Mouse (Mus musculus): ENCODE data around the gene Dmwd. TPM values are rescaled to one million over a fixed set of nuclear protein-coding genes. Genes with fewer than 3 reads are reported as not detected.

Dmwd gene
- polyA plus RNA-seq (2016; fragmentation: Nextera tagmentation; extraction: Ambion mirVana): 20.0 and 21.4 TPM in 2 replicates

- peaks cover 23% of the 10 kb centered on the region for H3K4me1 ChIP-seq
- peak within 1 kb of the TSS; percentile 100 for H3K4me3 ChIP-seq
- H3K27ac ChIP-seq: peak within 1 kb of the TSS; percentile 93
- no peaks in the 10 kb centered on the region for H3K27me3 ChIP-seq (ENCODE audit: low read depth, poor library complexity, severe bottlenecking)
- DNase-seq (ENCODE audit: low spot score): peak; percentile 99
- H3K9me3 ChIP-seq (replicated peaks): no peaks in the 10 kb centered on the region
- peaks cover 35% of the 10 kb centered on the region for H3K36me3 ChIP-seq
- 2% methylated on average over 90 of the region's 91 CpGs for WGBS
Observed at GRCm38 (mm10) chr7:19075723-19076585, at the start of gene Dmwd. Dmwd (plus strand) TSS chr7:19076227.

- H3K27ac ChIP-seq: no peak overlapping the region
- H3K27me3 ChIP-seq (ENCODE audit: low read depth, poor library complexity, severe bottlenecking): peaks cover 9% of the 10 kb centered on the region
- no peak overlapping the region for H3K4me3 ChIP-seq
- no peaks in the 10 kb centered on the region for H3K9me3 ChIP-seq (replicated peaks)
- H3K36me3 ChIP-seq: peaks cover 52% of the 10 kb centered on the region
- DNase-seq (ENCODE audit: low spot score): no peak
- peaks cover 24% of the 10 kb centered on the region for H3K4me1 ChIP-seq
Observed at GRCm38 (mm10) chr7:19028067-19028466, 48.0 kb upstream of the Dmwd start.

GRCm38 (mm10) chr7:19029084-19029653 lies 46.9 kb upstream of the Dmwd start:
- H3K4me3 ChIP-seq: no peak overlapping the region
- 72% methylated on average over 6 of the region's 6 CpGs for WGBS

GRCm38 (mm10) chr7:19031641-19032040 lies 44.4 kb upstream of the Dmwd start:
- H3K4me1 ChIP-seq: peaks cover 4% of the 10 kb centered on the region; the same call in 1 of the 2 replicates
- WGBS: 79% methylated on average over 4 of the region's 4 CpGs
- no peaks in the 10 kb centered on the region for H3K27me3 ChIP-seq (ENCODE audit: low read depth, poor library complexity, severe bottlenecking)
- DNase-seq (ENCODE audit: low spot score): no peak
- H3K9me3 ChIP-seq (replicated peaks): no peaks in the 10 kb centered on the region
- H3K27ac ChIP-seq: no peak overlapping the region
- no peak overlapping the region for H3K4me3 ChIP-seq
- peaks cover 88% of the 10 kb centered on the region for H3K36me3 ChIP-seq

More at GRCm38 (mm10) chr7:19029084-19029653, 46.9 kb upstream of the Dmwd start:
- peaks cover 19% of the 10 kb centered on the region for H3K4me1 ChIP-seq
- peaks cover 63% of the 10 kb centered on the region for H3K36me3 ChIP-seq
- peak; percentile 67 for DNase-seq (ENCODE audit: low spot score)
- no peaks in the 10 kb centered on the region for H3K27me3 ChIP-seq (ENCODE audit: low read depth, poor library complexity, severe bottlenecking)
- no peak overlapping the region for H3K27ac ChIP-seq
- H3K9me3 ChIP-seq (replicated peaks): no peaks in the 10 kb centered on the region

- WGBS: 96% methylated on average over 6 of the region's 6 CpGs
- Histone ChIP-seq H3K4me1 (no peaks in the 10 kb centered on the region), H3K4me3 (no peak overlapping the region), H3K36me3 (peaks cover 99% of the 10 kb centered on the region), H3K27me3 (ENCODE audit: low read depth, poor library complexity, severe bottlenecking) (no peaks in the 10 kb centered on the region), H3K27ac (no peak overlapping the region), H3K9me3 (replicated peaks) (no peaks in the 10 kb centered on the region)
- DNase-seq (ENCODE audit: low spot score): no peak
Observed at GRCm38 (mm10) chr7:19044616-19045015, 31.4 kb upstream of the Dmwd start.

GRCm38 (mm10) chr7:19046286-19047069 lies 29.5 kb upstream of the Dmwd start:
- peaks cover 99% of the 10 kb centered on the region for H3K36me3 ChIP-seq
- no peak overlapping the region for H3K27ac ChIP-seq
- no peak overlapping the region for H3K4me3 ChIP-seq
- H3K27me3 ChIP-seq (ENCODE audit: low read depth, poor library complexity, severe bottlenecking): no peaks in the 10 kb centered on the region
- H3K4me1 ChIP-seq: no peaks in the 10 kb centered on the region
- no peaks in the 10 kb centered on the region for H3K9me3 ChIP-seq (replicated peaks)
- WGBS: 93% methylated on average over 11 of the region's 11 CpGs
- no peak for DNase-seq (ENCODE audit: low spot score)

GRCm38 (mm10) chr7:19048006-19048527 lies 28.0 kb upstream of the Dmwd start:
- WGBS: 90% methylated on average over 14 of the region's 14 CpGs
- Histone ChIP-seq H3K4me1 (no peaks in the 10 kb centered on the region), H3K36me3 (peaks cover 99% of the 10 kb centered on the region), H3K4me3 (no peak overlapping the region), H3K27me3 (ENCODE audit: low read depth, poor library complexity, severe bottlenecking) (no peaks in the 10 kb centered on the region), H3K9me3 (replicated peaks) (no peaks in the 10 kb centered on the region), H3K27ac (no peak overlapping the region)
- DNase-seq (ENCODE audit: low spot score): no peak

- H3K4me3 ChIP-seq: no peak overlapping the region
- H3K27ac ChIP-seq: no peak overlapping the region
- no peak for DNase-seq (ENCODE audit: low spot score)
- no peaks in the 10 kb centered on the region for H3K9me3 ChIP-seq (replicated peaks)
- peaks cover 99% of the 10 kb centered on the region for H3K36me3 ChIP-seq
- 90% methylated on average over 5 of the region's 5 CpGs for WGBS
- peaks cover 6% of the 10 kb centered on the region for H3K4me1 ChIP-seq
- H3K27me3 ChIP-seq (ENCODE audit: low read depth, poor library complexity, severe bottlenecking): no peaks in the 10 kb centered on the region
Observed at GRCm38 (mm10) chr7:19049252-19049651, 26.8 kb upstream of the Dmwd start.

- 90% methylated on average over 8 of the region's 8 CpGs for WGBS
- Histone ChIP-seq H3K27me3 (ENCODE audit: low read depth, poor library complexity, severe bottlenecking) (no peaks in the 10 kb centered on the region), H3K36me3 (peaks cover 99% of the 10 kb centered on the region), H3K4me1 (peaks cover 11% of the 10 kb centered on the region), H3K4me3 (no peak overlapping the region), H3K27ac (no peak overlapping the region), H3K9me3 (replicated peaks) (no peaks in the 10 kb centered on the region)
- no peak for DNase-seq (ENCODE audit: low spot score)
Observed at GRCm38 (mm10) chr7:19050172-19050571, 25.9 kb upstream of the Dmwd start.

GRCm38 (mm10) chr7:19051161-19051560 lies 24.9 kb upstream of the Dmwd start:
- Histone ChIP-seq H3K9me3 (replicated peaks) (no peaks in the 10 kb centered on the region), H3K4me1 (peaks cover 11% of the 10 kb centered on the region), H3K36me3 (peaks cover 96% of the 10 kb centered on the region), H3K4me3 (no peak overlapping the region), H3K27ac (no peak overlapping the region), H3K27me3 (ENCODE audit: low read depth, poor library complexity, severe bottlenecking) (no peaks in the 10 kb centered on the region)
- no peak for DNase-seq (ENCODE audit: low spot score)
- WGBS: 77% methylated on average over 4 of the region's 4 CpGs

- no peak for DNase-seq (ENCODE audit: low spot score)
- peaks cover 89% of the 10 kb centered on the region for H3K36me3 ChIP-seq
- no peak overlapping the region for H3K4me3 ChIP-seq
- H3K9me3 ChIP-seq (replicated peaks): no peaks in the 10 kb centered on the region
- WGBS: 91% methylated on average over 15 of the region's 15 CpGs
- no peak overlapping the region for H3K27ac ChIP-seq
- no peaks in the 10 kb centered on the region for H3K27me3 ChIP-seq (ENCODE audit: low read depth, poor library complexity, severe bottlenecking)
- H3K4me1 ChIP-seq: peaks cover 11% of the 10 kb centered on the region
Observed at GRCm38 (mm10) chr7:19052345-19053135, 23.5 kb upstream of the Dmwd start.

- Histone ChIP-seq H3K36me3 (peaks cover 83% of the 10 kb centered on the region), H3K4me3 (no peak overlapping the region), H3K4me1 (peaks cover 11% of the 10 kb centered on the region), H3K27ac (no peak overlapping the region), H3K27me3 (ENCODE audit: low read depth, poor library complexity, severe bottlenecking) (no peaks in the 10 kb centered on the region), H3K9me3 (replicated peaks) (no peaks in the 10 kb centered on the region)
- 91% methylated on average over 7 of the region's 7 CpGs for WGBS
- no peak for DNase-seq (ENCODE audit: low spot score)
Observed at GRCm38 (mm10) chr7:19053136-19053532, 22.9 kb upstream of the Dmwd start.
